Mouse (Mus musculus) midbrain, embryonic 14.5 days (tissue): Measurements from ENCODE around the gene Snai1. TPM values are rescaled to one million over a fixed set of nuclear protein-coding genes. Genes with fewer than 3 reads are reported as not detected.
A peak's percentile ranks its signal among the peaks of the same experiment; 100 is the strongest.

Experiments used
- ATAC-seq: fragments of 200-750 bp; cut with Nextera tagmentation; 2 replicates; pipeline ENCODE4 v1.8.0; 2017; ENCODE audit warnings: moderate number of reproducible peaks, moderate library complexity; ENCODE audit not compliant: low FRiP score, low TSS enrichment
- DNase-seq: peaks from one replicate; pipeline ENCODE4 v3.0.0-alpha.2; 2015
- H3K27ac ChIP-seq: fragments of 300-500 bp; sonication (generic); replicated peaks from 2 replicates; pipeline ENCODE4 v1.5.1; 2014; ENCODE audit warnings: mild to moderate bottlenecking, low read depth, low read length, moderate library complexity
- H3K27me3 ChIP-seq: fragments of 300-500 bp; sonication (generic); 2 replicates; pipeline ENCODE4 v1.6.1; 2014; ENCODE audit warnings: low read length, control low read depth, mixed read lengths; ENCODE audit not compliant: control insufficient read depth, insufficient read depth
- H3K36me3 ChIP-seq: fragments of 300-500 bp; sonication (generic); 2 replicates; pipeline ENCODE4 v1.6.1; 2014; ENCODE audit warnings: low read length, control low read depth; ENCODE audit not compliant: control insufficient read depth, insufficient read depth
- H3K4me1 ChIP-seq: fragments of 300-500 bp; sonication (generic); 2 replicates; pipeline ENCODE4 v1.6.1; 2014; ENCODE audit warnings: mild to moderate bottlenecking, antibody characterized with exemption, low read length, control low read depth; ENCODE audit not compliant: control insufficient read depth, insufficient read depth
- H3K4me2 ChIP-seq: fragments of 300-500 bp; sonication (generic); 2 replicates; pipeline ENCODE4 v1.6.1; 2014; ENCODE audit warnings: mild to moderate bottlenecking, low read length, moderate library complexity
- H3K4me3 ChIP-seq: fragments of 300-500 bp; sonication (generic); replicated peaks from 2 replicates; pipeline ENCODE4 v1.5.1; 2014; ENCODE audit warnings: low read depth, low read length
- H3K9ac ChIP-seq: fragments of 300-500 bp; sonication (generic); replicated peaks from 2 replicates; pipeline ENCODE4 v1.6.1; 2014; ENCODE audit warnings: mild to moderate bottlenecking, low read length, moderate library complexity
- H3K9me3 ChIP-seq: fragments of 300-500 bp; sonication (generic); 2 replicates; pipeline ENCODE4 v1.6.1; 2016; ENCODE audit warnings: low read length, control low read depth, mixed read lengths; ENCODE audit not compliant: control insufficient read depth
- WGBS: fragments of 180-500 bp; shearing (Covaris S2); extraction: QIAGEN DNeasy Blood & Tissue Kit; methylation state at CpG from one replicate; pipeline ENCODE4 v1.1.7; 2014; 5-methylcytosine and 5-hydroxymethylcytosine counted together
- polyA plus RNA-seq: library from polyadenylated mRNA; unstranded; fragments of >200 nt; fragmentation: Nextera tagmentation; extraction: Ambion mirVana; gene quantifications from 2 replicates; pipeline ENCODE4 v1.2.1, GENCODE M21; 2014

Gene Snai1
- polyA plus RNA-seq, 1 experiment from 2014 or later: 4.4 TPM

- peak overlapping the region; percentile 91 for H3K4me2 ChIP-seq
- ATAC-seq: peak; percentile 91
- no peaks in the 10 kb centered on the region for H3K27me3 ChIP-seq
- H3K4me1 ChIP-seq: peaks cover 29% of the 10 kb centered on the region
- H3K36me3 ChIP-seq: peaks cover 18% of the 10 kb centered on the region
- H3K27ac ChIP-seq: peak overlapping the region; percentile 90
- H3K9ac ChIP-seq: peak overlapping the region; percentile 93
- DNase-seq: peak; percentile 95
- no peaks in the 10 kb centered on the region for H3K9me3 ChIP-seq
- under 1% methylated on average over 81 of the region's 85 CpGs for WGBS
- peak overlapping the region; percentile 98 for H3K4me3 ChIP-seq
Observed at GRCm38 (mm10) chr2:167503253-167503895, 34.6 kb upstream of the Snai1 start.

- WGBS: 2% methylated on average over 32 of the region's 32 CpGs
- DNase-seq (no peak), ATAC-seq (0 out of 2 replicates have a peak, but pooled peaks have one; percentile 16)
- Histone ChIP-seq H3K4me2 (peak overlapping the region; percentile 91), H3K4me1 (peaks cover 29% of the 10 kb centered on the region), H3K9me3 (no peaks in the 10 kb centered on the region), H3K9ac (peak overlapping the region; percentile 93), H3K27me3 (no peaks in the 10 kb centered on the region), H3K36me3 (peaks cover 24% of the 10 kb centered on the region), H3K4me3 (peak overlapping the region; percentile 98), H3K27ac (peak overlapping the region; percentile 90)
Observed at GRCm38 (mm10) chr2:167503896-167504349, 34.1 kb upstream of the Snai1 start.

GRCm38 (mm10) chr2:167505127-167505526 lies 32.9 kb upstream of the Snai1 start:
- H3K4me3 ChIP-seq: no peak overlapping the region
- H3K4me2 ChIP-seq: peak overlapping the region; percentile 91
- no peak for ATAC-seq
- no peak for DNase-seq
- no peaks in the 10 kb centered on the region for H3K27me3 ChIP-seq
- 89% methylated on average over 3 of the region's 3 CpGs for WGBS
- peaks cover 29% of the 10 kb centered on the region for H3K4me1 ChIP-seq
- peaks cover 34% of the 10 kb centered on the region for H3K36me3 ChIP-seq
- H3K9me3 ChIP-seq: no peaks in the 10 kb centered on the region
- H3K27ac ChIP-seq: no peak overlapping the region
- no peak overlapping the region for H3K9ac ChIP-seq

- Histone ChIP-seq H3K4me2 (peak overlapping the region; percentile 5; the same call in 1 of the 2 replicates), H3K27ac (no peak overlapping the region), H3K4me3 (no peak overlapping the region), H3K4me1 (peaks cover 29% of the 10 kb centered on the region), H3K9me3 (no peaks in the 10 kb centered on the region), H3K36me3 (peaks cover 50% of the 10 kb centered on the region), H3K9ac (no peak overlapping the region), H3K27me3 (no peaks in the 10 kb centered on the region)
- ATAC-seq (no peak), DNase-seq (no peak)
- 95% methylated on average over 10 of the region's 10 CpGs for WGBS
Observed at GRCm38 (mm10) chr2:167506546-167507260, 31.3 kb upstream of the Snai1 start.

- Histone ChIP-seq H3K27ac (no peak overlapping the region), H3K4me1 (peaks cover 29% of the 10 kb centered on the region), H3K9me3 (no peaks in the 10 kb centered on the region), H3K9ac (no peak overlapping the region), H3K4me3 (no peak overlapping the region), H3K36me3 (peaks cover 62% of the 10 kb centered on the region), H3K4me2 (no peak overlapping the region), H3K27me3 (no peaks in the 10 kb centered on the region)
- DNase-seq (no peak), ATAC-seq (no peak)
- WGBS: 92% methylated on average over 3 of the region's 3 CpGs
Observed at GRCm38 (mm10) chr2:167507719-167508385, 30.1 kb upstream of the Snai1 start.

GRCm38 (mm10) chr2:167508569-167508968 lies 29.4 kb upstream of the Snai1 start:
- ATAC-seq (no peak), DNase-seq (no peak)
- H3K4me1 ChIP-seq: peaks cover 29% of the 10 kb centered on the region
- H3K27me3 ChIP-seq: no peaks in the 10 kb centered on the region
- no peak overlapping the region for H3K27ac ChIP-seq
- no peak overlapping the region for H3K9ac ChIP-seq
- H3K36me3 ChIP-seq: peaks cover 69% of the 10 kb centered on the region
- WGBS: 96% methylated on average over 4 of the region's 4 CpGs
- H3K4me2 ChIP-seq: no peak overlapping the region
- no peak overlapping the region for H3K4me3 ChIP-seq
- H3K9me3 ChIP-seq: no peaks in the 10 kb centered on the region

- H3K36me3 ChIP-seq: peaks cover 87% of the 10 kb centered on the region
- DNase-seq (no peak), ATAC-seq (no peak)
- H3K4me1 ChIP-seq: peaks cover 14% of the 10 kb centered on the region
- no peaks in the 10 kb centered on the region for H3K27me3 ChIP-seq
- WGBS: 89% methylated on average over 3 of the region's 3 CpGs
- no peak overlapping the region for H3K27ac ChIP-seq
- no peak overlapping the region for H3K4me2 ChIP-seq
- H3K9ac ChIP-seq: no peak overlapping the region
- H3K4me3 ChIP-seq: no peak overlapping the region
- no peaks in the 10 kb centered on the region for H3K9me3 ChIP-seq
Observed at GRCm38 (mm10) chr2:167510485-167510884, 27.5 kb upstream of the Snai1 start.

- peaks cover 96% of the 10 kb centered on the region for H3K36me3 ChIP-seq
- H3K9me3 ChIP-seq: no peaks in the 10 kb centered on the region
- H3K27ac ChIP-seq: no peak overlapping the region
- ATAC-seq (no peak), DNase-seq (no peak)
- no peak overlapping the region for H3K9ac ChIP-seq
- no peaks in the 10 kb centered on the region for H3K27me3 ChIP-seq
- H3K4me3 ChIP-seq: no peak overlapping the region
- WGBS: 96% methylated on average over 9 of the region's 9 CpGs
- no peaks in the 10 kb centered on the region for H3K4me1 ChIP-seq
- no peak overlapping the region for H3K4me2 ChIP-seq
Observed at GRCm38 (mm10) chr2:167512365-167512764, 25.6 kb upstream of the Snai1 start.
